Mouse (Mus musculus): ENCODE results near the gene Scn1b. TPM values are rescaled to one million over a fixed set of nuclear protein-coding genes. Genes with fewer than 3 reads are reported as not detected.

Gene Scn1b
- total and polyA plus RNA-seq, 3 experiments, result 0.30 TPM; not detected in 2

DNA sequence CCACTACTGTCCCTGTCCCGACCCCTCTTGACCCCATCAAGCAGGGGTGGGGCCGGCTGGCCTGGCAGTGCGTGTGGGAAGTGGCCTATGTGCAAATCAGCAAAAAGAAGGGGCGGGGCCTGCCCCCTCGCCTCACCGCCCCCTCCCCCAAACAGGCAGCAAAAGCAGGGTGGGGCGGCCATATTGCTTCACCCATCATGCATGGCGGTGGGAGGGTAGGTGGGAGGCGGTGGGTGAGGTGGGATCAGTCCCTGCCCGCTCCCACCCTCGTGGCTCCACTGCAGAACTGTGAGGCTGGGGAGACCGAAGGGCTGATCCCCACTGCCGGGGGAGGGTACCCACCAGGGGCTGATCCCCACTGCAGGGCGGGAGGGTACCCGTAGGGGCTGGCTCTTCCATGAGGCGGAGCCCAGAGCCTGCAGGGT is 10.1 kb downstream of the Scn1b start:
- no peak overlapping the region for H3K9ac ChIP-seq (ENCODE audit: insufficient read depth, low read depth)
- H3K4me2 ChIP-seq (ENCODE audit: insufficient read depth, low read depth, poor library complexity, severe bottlenecking), result no peak overlapping the region

DNA sequence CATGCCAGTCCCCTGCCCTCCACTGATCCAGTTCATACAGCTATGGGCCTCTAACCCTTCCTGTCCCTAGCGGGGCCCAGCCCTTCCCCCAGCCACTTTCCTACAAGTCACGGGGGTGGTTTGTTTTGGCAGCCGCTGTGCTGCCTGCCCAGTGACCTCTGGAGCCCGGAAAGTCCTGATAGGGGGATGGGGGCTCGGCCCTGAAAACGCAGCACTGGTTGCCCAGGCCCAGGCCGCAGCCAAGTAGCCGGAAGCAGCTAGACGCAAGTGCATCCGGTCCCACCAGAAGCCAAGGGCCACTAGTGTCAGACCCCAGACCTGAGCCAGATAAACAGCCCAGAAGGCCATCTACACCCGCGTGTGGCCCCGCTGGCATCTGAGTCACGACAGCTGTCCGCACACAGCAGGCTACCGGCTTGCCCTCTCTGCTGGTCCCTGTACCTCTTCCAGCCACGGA is 11.2 kb downstream of the Scn1b start:
- no peak overlapping the region for H3K4me2 ChIP-seq (ENCODE audit: insufficient read depth, low read depth, poor library complexity, severe bottlenecking)

More for the DNA sequence above, 10.1 kb downstream of the Scn1b start:
- Histone ChIP-seq H3K79me2 (replicated peaks; ENCODE audit: control insufficient read depth, extremely low read depth, insufficient read depth, poor library complexity, severe bottlenecking) (no peaks in the 10 kb centered on the region), H3K4me1 (ENCODE audit: control insufficient read depth in 1 of 2, insufficient read depth in 2 of 2) (peaks cover 24 to 42% of the 10 kb centered on the region in 2 experiments), H3K36me3 (replicated peaks in 1 of 2; ENCODE audit: control insufficient read depth in 1 of 2, insufficient read depth in 1 of 2, low read length in 1 of 2) (no peaks in the 10 kb centered on the region), H3K4me3 (replicated peaks in 1 of 3; ENCODE audit: low read depth in 2 of 3, low read length in 2 of 3, poor library complexity in 1 of 3) (no peak overlapping the region), H3K27me3 (replicated peaks) (no peaks in the 10 kb centered on the region), H3K27ac (ENCODE audit: insufficient read depth, low read depth) (no peak overlapping the region), H3K9me3 (replicated peaks; ENCODE audit: low read length) (no peaks in the 10 kb centered on the region)
- dilution Hi-C loops (cut with MboI; ENCODE audit: extremely low pct_ligation_motif_present, extremely low pct_unique_long_range_greater_than_20kb, low sequenced_read_pairs), result no loop called here
- TF ChIP-seq POLR2AphosphoS2 (IDR thresholded peaks at IDR 0.05; ENCODE audit: low read depth, low read length) (no peak), PAX5 (IDR thresholded peaks at IDR 0.05; ENCODE audit: low read length) (no peak), NELFE (IDR thresholded peaks at IDR 0.05; ENCODE audit: low read depth, low read length) (no peak), CHD1 (IDR thresholded peaks at IDR 0.05; ENCODE audit: low read depth, low read length) (no peak), KAT2A (IDR thresholded peaks at IDR 0.05; ENCODE audit: insufficient replicate concordance, low read length) (no peak), ZKSCAN1 (IDR thresholded peaks at IDR 0.05; ENCODE audit: borderline replicate concordance, low read depth, low read length) (no peak), MAFK (IDR thresholded peaks at IDR 0.05; ENCODE audit: insufficient replicate concordance, low read length) (no peak), ZC3H11A (IDR thresholded peaks at IDR 0.05; ENCODE audit: low read depth, low read length) (no peak), ZNF384 (IDR thresholded peaks at IDR 0.05; ENCODE audit: low read depth, low read length) (no peak), RAD21 (IDR thresholded peaks at IDR 0.05; ENCODE audit: low read depth, low read length) (no peak), CHD2 (IDR thresholded peaks at IDR 0.05; ENCODE audit: low read length) (no peak), USF2 (conservative IDR thresholded peaks at IDR 0.05; ENCODE audit: low read depth, low read length) (no peak), TCF12 (IDR thresholded peaks at IDR 0.05; ENCODE audit: low read depth, low read length) (no peak), ETS1 (conservative IDR thresholded peaks at IDR 0.05; ENCODE audit: low read depth, low read length) (no peak)
- no peak for DNase-seq (ENCODE audit: extremely low read depth)
- in situ Hi-C loops (cut with MboI; ENCODE audit: low pct_ligation_motif_present, low pct_unique_long_range_greater_than_20kb, low sequenced_read_pairs), result no loop called here

More for the DNA sequence above, 11.2 kb downstream of the Scn1b start:
- H3K27me3 ChIP-seq (replicated peaks), result no peaks in the 10 kb centered on the region
- H3K9me3 ChIP-seq (replicated peaks; ENCODE audit: low read length), result no peaks in the 10 kb centered on the region
- no peaks in the 10 kb centered on the region for H3K36me3 ChIP-seq (replicated peaks in 1 of 2; ENCODE audit: control insufficient read depth in 1 of 2, insufficient read depth in 1 of 2, low read length in 1 of 2)
- H3K4me3 ChIP-seq (replicated peaks in 1 of 3; ENCODE audit: low read depth in 2 of 3, low read length in 2 of 3, poor library complexity in 1 of 3), result no peak overlapping the region
- H3K9ac ChIP-seq (ENCODE audit: insufficient read depth, low read depth), result no peak overlapping the region
- H3K79me2 ChIP-seq (replicated peaks; ENCODE audit: control insufficient read depth, extremely low read depth, insufficient read depth, poor library complexity, severe bottlenecking), result no peaks in the 10 kb centered on the region
- H3K4me1 ChIP-seq (ENCODE audit: control insufficient read depth in 1 of 2, insufficient read depth in 2 of 2), result peaks cover 32 to 51% of the 10 kb centered on the region in 2 experiments
- DNase-seq (ENCODE audit: extremely low read depth), result no peak
- dilution Hi-C loops (cut with MboI; ENCODE audit: extremely low pct_ligation_motif_present, extremely low pct_unique_long_range_greater_than_20kb, low sequenced_read_pairs), result no loop called here
- H3K27ac ChIP-seq (ENCODE audit: insufficient read depth, low read depth), result no peak overlapping the region
- TF ChIP-seq JUN (IDR thresholded peaks at IDR 0.05; ENCODE audit: insufficient read depth, low read depth, low read length) (no peak), IRF4 (IDR thresholded peaks at IDR 0.05; ENCODE audit: low read depth, low read length) (no peak), RCOR1 (conservative IDR thresholded peaks at IDR 0.05; ENCODE audit: low read depth, low read length) (no peak), HCFC1 (IDR thresholded peaks at IDR 0.05; ENCODE audit: low read depth, low read length) (no peak), EP300 (IDR thresholded peaks at IDR 0.05; ENCODE audit: low read length) (no peak), USF2 (conservative IDR thresholded peaks at IDR 0.05; ENCODE audit: low read depth, low read length) (no peak), USF1 (IDR thresholded peaks at IDR 0.05; ENCODE audit: low read depth, low read length) (no peak), MAZ (IDR thresholded peaks at IDR 0.05; ENCODE audit: low read depth, low read length) (no peak), RAD21 (IDR thresholded peaks at IDR 0.05; ENCODE audit: low read depth, low read length) (no peak)
- in situ Hi-C loops (cut with MboI; ENCODE audit: low pct_ligation_motif_present, low pct_unique_long_range_greater_than_20kb, low sequenced_read_pairs), result no loop called here
